Mouse (Mus musculus) midbrain, embryonic 16.5 days (tissue): Measurements from ENCODE around the gene Gm11172. TPM values are rescaled to one million over a fixed set of nuclear protein-coding genes. Genes with fewer than 3 reads are reported as not detected.
"Not testable (repeated sequence)": the region's sequence is repeated elsewhere in the genome, so short reads cannot be mapped to it uniquely, and the experiment has no call there.

Source experiments
- ATAC-seq: fragments of 200-750 bp; cut with Nextera tagmentation; 2 replicates; pipeline ENCODE4 v1.8.0; 2017; ENCODE audit warnings: moderate TSS enrichment
- H3K27ac ChIP-seq: fragments of 300-500 bp; sonication (generic); 2 replicates; pipeline ENCODE4 v1.5.1; 2014; ENCODE audit warnings: mild to moderate bottlenecking, low read length, mixed read lengths
- H3K27me3 ChIP-seq: fragments of 300-500 bp; sonication (generic); 2 replicates; pipeline ENCODE4 v1.6.1; 2014; ENCODE audit warnings: low read depth, low read length, mixed read lengths; ENCODE audit not compliant: control insufficient read depth, insufficient read depth
- H3K36me3 ChIP-seq: fragments of 300-500 bp; sonication (generic); 2 replicates; pipeline ENCODE4 v1.6.1; 2014; ENCODE audit warnings: mild to moderate bottlenecking, low read length, moderate library complexity, mixed read lengths; ENCODE audit not compliant: control insufficient read depth, insufficient read depth
- H3K4me1 ChIP-seq: fragments of 300-500 bp; sonication (generic); 2 replicates; pipeline ENCODE4 v1.6.1; 2014; ENCODE audit warnings: mild to moderate bottlenecking, low read length, mixed read lengths; ENCODE audit not compliant: control insufficient read depth, insufficient read depth
- H3K4me2 ChIP-seq: fragments of 300-500 bp; sonication (generic); 2 replicates; pipeline ENCODE4 v1.6.1; 2014; ENCODE audit warnings: mild to moderate bottlenecking, low read length, mixed read lengths
- H3K4me3 ChIP-seq: fragments of 300-500 bp; sonication (generic); 2 replicates; pipeline ENCODE4 v1.5.1; 2014; ENCODE audit warnings: low read depth, mild to moderate bottlenecking, low read length, moderate library complexity, mixed read lengths
- H3K9ac ChIP-seq: fragments of 300-500 bp; sonication (generic); 2 replicates; pipeline ENCODE4 v1.6.1; 2014; ENCODE audit warnings: low read depth, low read length, mixed read lengths
- H3K9me3 ChIP-seq: fragments of 300-500 bp; sonication (generic); replicated peaks from 2 replicates; pipeline ENCODE4 v1.6.1; 2014; ENCODE audit warnings: mild to moderate bottlenecking, low read length, mixed read lengths; ENCODE audit not compliant: control insufficient read depth, poor library complexity, severe bottlenecking
- WGBS: fragments of 180-500 bp; shearing (Covaris S2); extraction: QIAGEN DNeasy Blood & Tissue Kit; methylation state at CpG from one replicate; pipeline ENCODE4 v1.1.7; 2014; 5-methylcytosine and 5-hydroxymethylcytosine counted together
- polyA plus RNA-seq: library from polyadenylated mRNA; unstranded; fragments of >200 nt; fragmentation: Nextera tagmentation; extraction: Ambion mirVana; gene quantifications from 2 replicates; pipeline ENCODE4 v1.2.1, GENCODE M21; 2015

The Gm11172 gene
- polyA plus RNA-seq, 1 experiment from 2014 or later: not detected

DNA sequence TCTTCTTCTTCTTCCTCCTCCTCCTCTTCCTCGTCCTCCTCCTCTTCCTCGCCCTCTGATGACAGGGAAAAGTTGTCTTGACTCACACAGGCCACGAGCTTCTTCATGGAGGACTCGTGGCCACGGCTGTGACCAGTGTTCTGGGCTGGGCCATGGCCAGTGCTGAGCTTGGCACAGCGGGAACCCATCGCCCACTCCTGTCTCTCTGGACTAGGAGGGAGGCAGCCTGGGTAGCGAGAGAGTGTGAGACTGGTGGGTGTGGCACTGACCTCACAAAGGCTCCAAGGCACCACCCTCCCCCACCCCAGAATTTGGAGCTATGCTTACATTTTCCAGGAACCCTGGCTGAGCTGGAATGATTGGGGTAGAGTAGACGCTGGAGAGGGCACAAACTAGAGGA lies 22.0 kb upstream of the Gm11172 start, which contains the start of gene Prm3:
Prm3 (minus strand) TSS at position 213 of the 400 bp plus-strand sequence.
- Histone ChIP-seq H3K4me2 (no peak within 1 kb of the TSS), H3K36me3 (no peaks in the 10 kb centered on the region), H3K9ac (no peak within 1 kb of the TSS), H3K4me3 (no peak within 1 kb of the TSS), H3K27ac (no peak within 1 kb of the TSS), H3K4me1 (peaks cover 3% of the 10 kb centered on the region; the same call in 1 of the 2 replicates), H3K9me3 (no peaks in the 10 kb centered on the region), H3K27me3 (no peaks in the 10 kb centered on the region)
- no peak for ATAC-seq
- 79% methylated on average over 9 of the region's 9 CpGs for whole genome bisulfite sequencing

DNA sequence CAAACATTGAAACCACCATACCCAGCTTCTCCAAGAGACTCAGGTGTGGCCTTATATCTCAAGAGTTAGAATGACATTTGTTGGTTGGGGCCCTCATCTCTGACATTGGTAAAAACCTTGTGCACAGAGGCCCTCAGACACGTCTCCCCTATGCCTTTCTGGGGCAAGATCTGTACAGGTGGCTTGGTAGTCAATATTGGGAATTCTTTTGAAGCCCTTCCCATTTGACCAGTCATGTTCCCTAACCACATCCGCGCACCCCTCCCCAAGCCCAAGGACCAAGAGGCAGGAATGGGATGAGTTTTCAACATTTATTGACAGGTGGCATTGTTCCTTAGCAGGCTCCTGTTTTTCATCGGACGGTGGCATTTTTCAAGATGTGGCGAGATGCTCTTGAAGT lies 16.7 kb upstream of the Gm11172 start, which contains the start of gene Prm2:
Prm2 (minus strand) TSS at position 101 of the 400 bp plus-strand sequence.
- H3K27me3 ChIP-seq: no peaks in the 10 kb centered on the region; the same call in 1 of the 2 replicates
- no peak within 1 kb of the TSS for H3K4me3 ChIP-seq
- H3K27ac ChIP-seq: no peak within 1 kb of the TSS
- no peaks in the 10 kb centered on the region for H3K9me3 ChIP-seq
- no peak for ATAC-seq
- H3K4me1 ChIP-seq: no peaks in the 10 kb centered on the region
- H3K4me2 ChIP-seq: no peak within 1 kb of the TSS
- WGBS: 75% methylated on average over 6 of the region's 6 CpGs
- no peaks in the 10 kb centered on the region for H3K36me3 ChIP-seq
- no peak within 1 kb of the TSS for H3K9ac ChIP-seq

DNA sequence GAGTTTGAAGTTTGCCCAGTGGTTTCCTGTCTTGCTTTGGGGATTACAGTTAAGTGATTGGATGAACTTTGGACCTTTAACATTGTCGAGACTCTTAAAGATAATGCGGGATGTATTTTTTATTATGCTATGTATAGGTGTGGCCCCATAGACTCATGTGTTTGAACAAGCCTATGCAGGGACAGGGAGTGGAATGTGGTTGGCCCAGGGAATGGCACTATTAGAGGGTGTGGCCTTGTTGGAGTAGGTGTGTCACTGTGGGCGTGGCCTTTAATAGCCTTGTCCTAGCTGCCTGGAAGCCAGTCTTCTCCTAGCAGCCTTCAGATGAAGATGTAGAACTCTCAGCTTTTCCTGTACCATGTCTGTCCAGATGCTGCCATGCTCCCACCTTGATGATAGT lies 10.3 kb upstream of the Gm11172 start:
- H3K9me3 ChIP-seq, H3K9ac ChIP-seq, H3K27me3 ChIP-seq, H3K27ac ChIP-seq, H3K4me1 ChIP-seq, H3K4me2 ChIP-seq, H3K4me3 ChIP-seq, ATAC-seq, H3K36me3 ChIP-seq: not testable (repeated sequence)
- WGBS: 88% methylated on average over 3 of the region's 3 CpGs

DNA sequence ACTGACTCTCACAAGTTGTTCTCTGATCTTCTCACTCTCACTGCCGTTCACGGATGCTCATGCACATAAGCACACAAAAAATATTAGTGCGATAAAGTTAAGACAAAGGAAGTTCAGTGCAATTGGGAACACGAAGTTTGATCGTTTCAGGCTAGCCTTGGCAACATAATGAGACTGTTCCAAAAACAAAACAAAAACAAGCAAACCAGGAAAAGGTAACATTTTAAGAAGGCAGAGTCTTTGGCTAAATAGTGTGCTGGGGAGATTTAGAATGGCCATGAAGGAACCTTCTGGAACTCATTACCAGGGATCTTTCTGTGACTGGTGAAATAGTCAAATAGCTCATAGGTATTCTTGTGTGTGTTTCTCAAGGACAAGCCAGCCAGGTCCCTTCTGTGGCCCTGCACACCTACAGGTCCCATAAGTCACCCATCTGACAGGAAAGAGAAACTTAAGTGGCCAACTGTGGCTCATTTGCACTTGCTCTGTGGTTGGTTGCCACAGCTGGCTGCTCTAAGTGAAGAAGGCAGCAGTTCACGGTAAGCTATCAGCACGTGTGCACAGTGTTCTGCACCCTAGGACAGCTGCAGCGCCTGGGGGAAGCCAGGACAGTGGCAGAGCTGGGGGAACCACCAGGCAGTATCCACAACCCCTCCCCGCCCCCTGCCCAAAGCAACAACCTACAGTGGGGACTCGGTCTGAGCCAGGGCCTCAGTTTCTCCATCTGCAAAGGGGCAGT lies 6.8 kb upstream of the Gm11172 start, which contains the start of gene Prm1:
Prm1 (minus strand) TSS at position 51 of the 739 bp plus-strand sequence.
- Histone ChIP-seq H3K9me3 (no peaks in the 10 kb centered on the region), H3K27ac (no peak within 1 kb of the TSS), H3K4me2 (no peak within 1 kb of the TSS), H3K4me1 (no peaks in the 10 kb centered on the region), H3K36me3 (no peaks in the 10 kb centered on the region), H3K27me3 (no peaks in the 10 kb centered on the region), H3K4me3 (no peak within 1 kb of the TSS), H3K9ac (no peak within 1 kb of the TSS)
- ATAC-seq: no peak
- 81% methylated on average over 10 of the region's 10 CpGs for WGBS

DNA sequence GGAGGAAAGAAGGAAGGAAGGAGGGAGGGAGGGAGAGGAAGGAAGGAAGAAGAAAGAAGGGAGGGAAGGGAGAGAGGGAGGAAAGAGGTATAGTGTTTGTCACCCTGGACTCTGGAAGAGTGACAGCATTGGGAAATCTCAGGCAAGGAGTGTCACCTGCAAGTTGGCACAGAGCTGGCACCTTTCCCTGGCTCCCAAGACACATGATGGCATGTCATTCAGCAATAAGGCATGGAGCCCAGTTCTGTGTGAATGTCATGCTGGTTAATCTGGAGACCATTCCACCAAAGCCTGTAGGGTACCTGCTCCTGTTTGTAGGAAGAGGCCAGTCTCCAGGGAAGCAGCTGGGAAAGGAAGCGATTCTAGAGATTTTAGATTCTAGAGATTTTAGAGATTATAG lies 2.3 kb upstream of the Gm11172 start:
- Histone ChIP-seq H3K4me2 (no peak overlapping the region), H3K9me3 (no peaks in the 10 kb centered on the region), H3K27me3 (no peaks in the 10 kb centered on the region), H3K4me1 (no peaks in the 10 kb centered on the region), H3K4me3 (no peak overlapping the region), H3K36me3 (no peaks in the 10 kb centered on the region), H3K9ac (no peak overlapping the region), H3K27ac (no peak overlapping the region)
- WGBS: 93% methylated on average over 1 of the region's 1 CpGs
- ATAC-seq: no peak

DNA sequence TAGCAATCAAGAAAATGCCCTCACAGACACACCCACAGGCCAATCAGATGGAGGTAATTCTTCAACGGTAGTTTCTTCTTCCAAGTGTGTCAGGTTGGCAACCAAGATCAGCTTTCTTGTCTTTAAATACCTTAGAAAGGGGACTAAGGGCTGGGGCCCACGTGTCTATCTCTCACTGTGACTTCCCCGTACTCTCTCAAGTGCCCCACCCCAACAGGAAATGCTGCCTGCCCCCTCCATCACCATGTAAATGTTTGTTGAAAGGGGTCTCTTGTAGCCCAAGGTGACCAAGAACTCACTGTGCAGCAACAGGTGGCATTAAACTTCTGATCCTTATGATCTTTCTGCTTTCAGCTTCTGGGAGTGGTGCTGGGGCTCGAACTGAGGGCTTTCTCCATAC lies 1.0 kb downstream of the Gm11172 start:
- no peak for ATAC-seq
- 81% methylated on average over 4 of the region's 4 CpGs for WGBS
- H3K27ac ChIP-seq: no peak overlapping the region

DNA sequence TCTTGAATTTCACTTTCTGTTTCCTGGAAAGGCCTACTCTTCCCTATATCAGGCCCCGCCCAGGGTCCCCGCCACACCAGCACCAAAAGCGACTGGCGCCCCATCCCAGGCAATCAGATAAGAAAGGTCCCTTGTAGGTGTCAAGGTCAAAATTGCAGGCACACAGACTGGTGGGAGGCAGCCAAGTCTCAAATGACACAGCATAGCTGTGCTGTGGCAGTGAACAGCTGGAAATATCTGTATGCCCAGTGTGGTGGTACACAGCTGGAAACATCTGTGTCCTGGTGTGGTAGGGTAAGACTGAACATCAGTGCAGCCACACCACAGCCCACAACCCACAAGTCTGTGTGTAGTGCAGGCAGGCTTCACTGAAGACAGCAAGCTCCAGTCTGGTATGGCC lies 2.1 kb downstream of the Gm11172 start:
- Histone ChIP-seq H3K36me3 (no peaks in the 10 kb centered on the region), H3K27ac (no peak overlapping the region), H3K9me3 (no peaks in the 10 kb centered on the region), H3K9ac (no peak overlapping the region), H3K4me3 (no peak overlapping the region), H3K4me2 (no peak overlapping the region), H3K4me1 (no peaks in the 10 kb centered on the region), H3K27me3 (no peaks in the 10 kb centered on the region)
- 93% methylated on average over 4 of the region's 4 CpGs for WGBS
- ATAC-seq: no peak

More for the DNA sequence above, 1.0 kb downstream of the Gm11172 start:
- no peaks in the 10 kb centered on the region for H3K9me3 ChIP-seq
- H3K4me2 ChIP-seq: no peak overlapping the region
- no peaks in the 10 kb centered on the region for H3K36me3 ChIP-seq
- no peaks in the 10 kb centered on the region for H3K4me1 ChIP-seq
- H3K9ac ChIP-seq: no peak overlapping the region
- H3K4me3 ChIP-seq: no peak overlapping the region
- H3K27me3 ChIP-seq: no peaks in the 10 kb centered on the region

DNA sequence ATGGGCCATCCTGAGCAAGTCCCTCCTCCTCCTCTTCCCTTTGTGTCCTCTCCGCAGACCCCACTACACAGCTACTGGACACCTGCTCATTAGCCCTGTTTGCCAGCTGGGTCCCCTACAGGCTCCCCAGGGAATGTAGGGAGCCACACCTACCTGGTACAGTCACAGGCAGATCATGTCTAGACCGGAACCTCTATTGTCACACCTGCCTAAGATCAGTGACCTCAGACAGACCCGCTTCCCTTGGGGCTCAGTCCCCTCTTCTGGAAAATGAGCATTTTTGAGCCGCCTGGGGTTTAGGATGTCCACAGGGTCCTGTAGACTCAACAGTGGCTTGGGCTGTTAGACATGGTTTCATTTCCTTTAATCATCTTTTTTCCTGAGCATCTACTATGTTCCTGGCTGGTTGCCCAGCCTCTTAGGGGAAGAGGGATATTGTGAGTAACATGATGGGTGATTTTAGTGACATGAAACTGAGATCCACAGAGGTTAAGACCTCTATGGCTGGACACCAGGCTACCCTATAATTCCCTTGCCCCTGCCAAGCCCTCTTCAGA lies 5.9 kb downstream of the Gm11172 start:
- 82% methylated on average over 4 of the region's 4 CpGs for WGBS
- Histone ChIP-seq H3K4me3 (no peak overlapping the region), H3K36me3 (no peaks in the 10 kb centered on the region), H3K9ac (no peak overlapping the region), H3K4me2 (no peak overlapping the region), H3K27ac (no peak overlapping the region), H3K4me1 (no peaks in the 10 kb centered on the region), H3K9me3 (no peaks in the 10 kb centered on the region), H3K27me3 (no peaks in the 10 kb centered on the region)
- ATAC-seq: no peak

DNA sequence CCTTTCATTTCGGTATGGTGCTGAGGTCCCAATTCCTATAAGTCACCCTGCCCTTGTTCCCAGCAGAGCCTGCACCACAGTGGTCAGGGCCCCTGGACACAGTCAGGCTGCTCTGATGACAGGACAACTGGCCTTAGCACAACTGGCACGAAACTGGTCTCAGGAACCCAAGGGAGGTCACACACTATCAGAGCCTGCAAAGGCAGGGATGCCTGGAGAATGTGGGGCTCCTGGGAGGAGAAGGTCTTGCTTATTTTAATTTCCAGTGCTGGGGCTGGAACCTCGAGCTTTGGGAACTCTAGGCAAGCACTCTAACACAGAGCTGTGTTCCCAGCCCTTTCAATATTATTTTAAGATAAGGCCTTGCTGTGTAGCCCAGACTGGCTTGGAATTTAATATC lies 7.3 kb downstream of the Gm11172 start:
- no peak for ATAC-seq
- H3K27ac ChIP-seq: no peak overlapping the region
- H3K4me2 ChIP-seq: no peak overlapping the region
- no peaks in the 10 kb centered on the region for H3K36me3 ChIP-seq
- no peaks in the 10 kb centered on the region for H3K9me3 ChIP-seq
- no peaks in the 10 kb centered on the region for H3K4me1 ChIP-seq
- H3K27me3 ChIP-seq: no peaks in the 10 kb centered on the region
- WGBS: 67% methylated on average over 3 of the region's 3 CpGs
- H3K4me3 ChIP-seq: no peak overlapping the region
- no peak overlapping the region for H3K9ac ChIP-seq
